Mouse (Mus musculus): ENCODE results near the gene Nfrkb. TPM values are rescaled to one million over a fixed set of nuclear protein-coding genes. Genes with fewer than 3 reads are reported as not detected.

Nfrkb gene
- total and polyA plus RNA-seq, 3 experiments, result 15.5 to 22.0 (median 15.6) TPM

DNA sequence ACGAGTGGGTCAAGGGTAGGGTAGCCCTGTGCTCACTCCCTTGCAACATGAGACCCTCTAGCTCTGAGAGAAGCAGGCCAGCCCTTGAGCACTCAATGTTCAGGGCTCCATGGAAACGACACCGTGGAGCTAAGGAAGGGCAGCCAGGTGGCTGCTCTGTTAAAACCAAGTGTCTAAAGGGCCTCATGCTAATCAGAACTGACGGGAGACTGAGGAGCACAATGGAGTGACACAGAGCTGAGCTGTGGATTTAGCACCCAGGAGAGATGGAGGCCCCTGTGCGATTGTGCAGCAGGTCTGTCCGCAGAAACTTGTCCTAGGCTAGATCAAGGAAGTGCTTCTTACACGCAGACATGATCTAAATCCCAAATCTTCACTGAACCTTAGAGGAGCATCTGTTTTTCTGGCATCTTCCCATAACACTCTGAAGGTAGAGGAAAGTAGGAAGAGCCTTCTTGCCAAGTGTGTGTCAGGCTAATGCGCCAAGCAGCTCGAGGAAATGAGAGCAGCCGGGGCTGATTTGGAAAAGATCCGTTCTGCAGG is 41.6 kb upstream of the Nfrkb start:
- H3K27me3 ChIP-seq (replicated peaks), result no peaks in the 10 kb centered on the region
- H3K79me2 ChIP-seq (replicated peaks; ENCODE audit: control insufficient read depth, extremely low read depth, insufficient read depth, poor library complexity, severe bottlenecking), result no peaks in the 10 kb centered on the region
- H3K4me1 ChIP-seq (ENCODE audit: control insufficient read depth in 1 of 2, insufficient read depth in 2 of 2), result no peaks in the 10 kb centered on the region
- H3K9ac ChIP-seq (ENCODE audit: insufficient read depth, low read depth), result no peak overlapping the region
- no peak overlapping the region for H3K27ac ChIP-seq (ENCODE audit: insufficient read depth, low read depth)
- H3K4me3 ChIP-seq (replicated peaks in 1 of 3; ENCODE audit: low read depth in 2 of 3, low read length in 2 of 3, poor library complexity in 1 of 3), result no peak overlapping the region
- peaks cover 0 to 47% of the 10 kb centered on the region in 2 experiments for H3K36me3 ChIP-seq (replicated peaks in 1 of 2; ENCODE audit: control insufficient read depth in 1 of 2, insufficient read depth in 1 of 2, low read length in 1 of 2)
- no peaks in the 10 kb centered on the region for H3K9me3 ChIP-seq (replicated peaks; ENCODE audit: low read length)
- H3K4me2 ChIP-seq (ENCODE audit: insufficient read depth, low read depth, poor library complexity, severe bottlenecking), result no peak overlapping the region
- no peak for DNase-seq (ENCODE audit: extremely low read depth)
- dilution Hi-C loops (cut with MboI; ENCODE audit: extremely low pct_ligation_motif_present, extremely low pct_unique_long_range_greater_than_20kb, low sequenced_read_pairs), result no loop called here
- TF ChIP-seq E2F4 (IDR thresholded peaks at IDR 0.05; ENCODE audit: insufficient replicate concordance, low read depth, low read length) (no peak), PAX5 (IDR thresholded peaks at IDR 0.05; ENCODE audit: low read length) (no peak), ZMIZ1 (IDR thresholded peaks at IDR 0.05; ENCODE audit: low read depth, low read length) (no peak), RAD21 (IDR thresholded peaks at IDR 0.05; ENCODE audit: low read depth, low read length) (no peak), CHD2 (IDR thresholded peaks at IDR 0.05; ENCODE audit: low read length) (no peak), ZC3H11A (IDR thresholded peaks at IDR 0.05; ENCODE audit: low read depth, low read length) (no peak), USF1 (IDR thresholded peaks at IDR 0.05; ENCODE audit: low read depth, low read length) (no peak), MAZ (IDR thresholded peaks at IDR 0.05; ENCODE audit: low read depth, low read length) (no peak), HCFC1 (IDR thresholded peaks at IDR 0.05; ENCODE audit: low read depth, low read length) (no peak), USF2 (conservative IDR thresholded peaks at IDR 0.05; ENCODE audit: low read depth, low read length) (no peak), TBP (conservative IDR thresholded peaks at IDR 0.05; ENCODE audit: low read depth, low read length) (no peak), TCF12 (IDR thresholded peaks at IDR 0.05; ENCODE audit: low read depth, low read length) (no peak), POLR2A (IDR thresholded peaks at IDR 0.05; ENCODE audit: low read depth, low read length) (no peak), RCOR1 (conservative IDR thresholded peaks at IDR 0.05; ENCODE audit: low read depth, low read length) (no peak), CHD1 (IDR thresholded peaks at IDR 0.05; ENCODE audit: low read depth, low read length) (no peak), SIN3A (IDR thresholded peaks at IDR 0.05; ENCODE audit: low read length) (no peak), IRF4 (IDR thresholded peaks at IDR 0.05; ENCODE audit: low read depth, low read length) (no peak), MEF2A (IDR thresholded peaks at IDR 0.05; ENCODE audit: borderline replicate concordance, low read depth, low read length) (no peak), NRF1 (IDR thresholded peaks at IDR 0.05; ENCODE audit: low read depth, low read length) (no peak), ZKSCAN1 (IDR thresholded peaks at IDR 0.05; ENCODE audit: borderline replicate concordance, low read depth, low read length) (no peak)
- in situ Hi-C loops (cut with MboI; ENCODE audit: low pct_ligation_motif_present, low pct_unique_long_range_greater_than_20kb, low sequenced_read_pairs), result loop anchor here (10.0 kb wide), 1 partner anchor 170 kb away; no protein-coding TSS in a partner anchor

DNA sequence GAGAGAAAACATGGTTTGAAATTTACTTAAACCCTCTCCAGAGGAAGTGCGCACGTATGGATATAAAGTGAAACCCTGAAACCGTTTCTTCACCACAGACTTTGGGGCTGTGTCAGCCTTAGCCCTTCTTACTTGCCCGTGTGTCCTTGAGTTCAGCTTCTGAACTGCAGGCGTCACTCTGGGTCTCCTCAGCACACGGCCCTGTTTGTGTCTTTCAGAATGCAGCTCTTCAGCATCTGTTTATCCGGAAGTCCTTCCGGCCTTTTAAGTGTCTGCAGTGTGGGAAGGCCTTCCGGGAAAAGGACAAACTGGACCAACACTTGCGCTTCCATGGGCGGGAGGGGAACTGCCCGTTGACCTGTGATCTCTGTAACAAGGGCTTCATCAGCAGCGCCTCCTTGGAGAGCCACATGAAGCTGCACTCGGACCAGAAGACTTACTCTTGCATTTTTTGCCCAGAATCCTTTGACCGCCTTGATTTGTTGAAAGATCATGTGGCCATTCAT is 39.4 kb upstream of the Nfrkb start:
- dilution Hi-C loops (cut with MboI; ENCODE audit: extremely low pct_ligation_motif_present, extremely low pct_unique_long_range_greater_than_20kb, low sequenced_read_pairs), result no loop called here
- H3K36me3 ChIP-seq (replicated peaks in 1 of 2; ENCODE audit: control insufficient read depth in 1 of 2, insufficient read depth in 1 of 2, low read length in 1 of 2), result peaks cover 0 to 51% of the 10 kb centered on the region in 2 experiments
- no peak for DNase-seq (ENCODE audit: extremely low read depth)
- no peak overlapping the region for H3K4me3 ChIP-seq (replicated peaks in 1 of 3; ENCODE audit: low read depth in 2 of 3, low read length in 2 of 3, poor library complexity in 1 of 3)
- no peak overlapping the region for H3K4me2 ChIP-seq (ENCODE audit: insufficient read depth, low read depth, poor library complexity, severe bottlenecking)
- in situ Hi-C loops (cut with MboI; ENCODE audit: low pct_ligation_motif_present, low pct_unique_long_range_greater_than_20kb, low sequenced_read_pairs), result loop anchor here (10.0 kb wide), 1 partner anchor 172 kb away; no protein-coding TSS in a partner anchor
- no peak overlapping the region for H3K27ac ChIP-seq (ENCODE audit: insufficient read depth, low read depth)
- no peaks in the 10 kb centered on the region for H3K79me2 ChIP-seq (replicated peaks; ENCODE audit: control insufficient read depth, extremely low read depth, insufficient read depth, poor library complexity, severe bottlenecking)
- H3K9me3 ChIP-seq (replicated peaks; ENCODE audit: low read length), result no peaks in the 10 kb centered on the region
- TF ChIP-seq MAX (IDR thresholded peaks at IDR 0.05; ENCODE audit: low read length) (no peak), MEF2A (IDR thresholded peaks at IDR 0.05; ENCODE audit: borderline replicate concordance, low read depth, low read length) (no peak), E2F4 (IDR thresholded peaks at IDR 0.05; ENCODE audit: insufficient replicate concordance, low read depth, low read length) (no peak), UBTF (IDR thresholded peaks at IDR 0.05; ENCODE audit: low read depth, low read length) (no peak), HCFC1 (IDR thresholded peaks at IDR 0.05; ENCODE audit: low read depth, low read length) (no peak), GABPA (IDR thresholded peaks at IDR 0.05; ENCODE audit: insufficient replicate concordance, low read depth, low read length) (no peak), CTCF (conservative IDR thresholded peaks at IDR 0.05 in 1 of 2, IDR thresholded peaks at IDR 0.05 in 1 of 2; ENCODE audit: low read depth in 2 of 2, low read length in 2 of 2) (no peak), NRF1 (IDR thresholded peaks at IDR 0.05; ENCODE audit: low read depth, low read length) (no peak), KAT2A (IDR thresholded peaks at IDR 0.05; ENCODE audit: insufficient replicate concordance, low read length) (no peak)
- H3K27me3 ChIP-seq (replicated peaks), result no peaks in the 10 kb centered on the region
- no peak overlapping the region for H3K9ac ChIP-seq (ENCODE audit: insufficient read depth, low read depth)
- H3K4me1 ChIP-seq (ENCODE audit: control insufficient read depth in 1 of 2, insufficient read depth in 2 of 2), result no peaks in the 10 kb centered on the region

Data from CH12.LX (cell line).